Mouse (Mus musculus) stomach, postnatal 0 days (tissue): Measurements from ENCODE around the gene Trappc4.

ENCODE experiments used
- CTCF ChIP-seq: IDR thresholded peaks from 2 replicates; pipeline ENCODE4 v1.5.1; 2016; ENCODE audit warnings: antibody characterized with exemption, low read depth, mild to moderate bottlenecking, moderate library complexity
- EP300 ChIP-seq: optimal IDR thresholded peaks from 2 replicates; pipeline ENCODE3; 2016; ENCODE audit warnings: antibody characterized with exemption

DNA sequence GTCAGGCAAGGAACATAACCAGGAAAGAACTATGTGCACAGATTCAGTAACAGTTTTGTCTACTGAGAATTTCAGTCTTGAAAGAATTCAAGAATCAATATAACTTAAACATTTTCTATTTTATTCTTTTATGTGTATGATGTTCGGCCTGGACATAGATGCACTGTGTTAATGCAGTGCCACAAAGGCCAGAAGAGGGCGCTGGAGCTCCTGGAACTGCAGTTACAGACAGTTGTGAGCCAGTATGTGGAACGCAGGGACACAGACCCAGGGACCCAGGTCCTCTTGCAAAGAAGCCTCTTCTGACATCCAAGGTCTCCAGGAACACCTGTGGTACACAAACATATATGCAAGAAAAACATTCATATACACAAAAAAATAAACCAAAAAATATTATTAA is 42.9 kb downstream of the Trappc4 start:
- TF ChIP-seq EP300 (no peak), CTCF (peak; percentile 57)
